Mouse (Mus musculus) megakaryocyte, embryonic 14.5 days (primary cell): Measurements from ENCODE around the gene Gm17662.

Experiments
- FLI1 ChIP-seq: IDR thresholded peaks from 2 replicates; pipeline ENCODE4 v1.6.1; 2012; ENCODE audit warnings: low read length, inconsistent platforms, mixed read lengths
- GATA1 ChIP-seq: IDR thresholded peaks from 3 replicates; pipeline ENCODE4 v1.6.1; 2012; ENCODE audit warnings: mixed read lengths, low read length, inconsistent platforms, borderline replicate concordance

DNA sequence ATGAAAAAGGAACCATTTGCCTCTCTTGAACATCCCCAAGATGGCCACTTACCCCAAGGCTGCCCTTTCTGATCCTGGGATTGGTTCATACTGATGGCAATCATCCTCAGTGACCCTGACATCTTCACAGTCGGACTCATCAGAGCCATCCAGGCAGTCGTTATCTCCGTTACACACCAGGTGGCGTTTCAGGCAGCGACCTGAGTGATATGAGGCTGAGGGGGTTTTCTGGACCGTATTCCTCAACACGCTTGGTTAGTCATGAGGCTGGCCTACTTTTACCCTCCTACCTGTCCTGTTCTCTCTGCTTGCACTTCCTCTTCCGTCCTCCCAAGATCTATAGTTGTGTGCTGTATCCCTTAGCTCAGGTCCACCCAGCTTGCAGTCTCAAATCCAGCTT is 4.1 kb downstream of the Gm17662 start:
- TF ChIP-seq GATA1, result no peak
- no peak for TF ChIP-seq FLI1
